Mouse (Mus musculus) G1E (cell line): ENCODE measurements around the gene Slc23a2.

ENCODE experiments used
- CTCF ChIP-seq: IDR thresholded peaks from 2 replicates; pipeline ENCODE4 v1.5.1; 2012; ENCODE audit warnings: low read depth, low read length, inconsistent platforms, mixed read lengths
- GATA1 ChIP-seq: IDR thresholded peaks from 2 replicates; pipeline ENCODE4 v1.6.1; 2012; ENCODE audit warnings: borderline replicate concordance, low read length, inconsistent platforms, mixed read lengths
- GATA2 ChIP-seq: IDR thresholded peaks from 2 replicates; pipeline ENCODE4 v1.6.1; 2012; ENCODE audit warnings: low read depth, low read length, inconsistent platforms, borderline replicate concordance
- POLR2AphosphoS5 ChIP-seq: IDR thresholded peaks from 2 replicates; pipeline ENCODE4 v1.6.1; 2012; ENCODE audit warnings: low read depth, low read length, inconsistent platforms; ENCODE audit not compliant: insufficient replicate concordance
- TAL1 ChIP-seq: conservative IDR thresholded peaks from 2 replicates; pipeline ENCODE4 v1.6.1; 2012; ENCODE audit warnings: low read depth, low read length, inconsistent platforms, mixed read lengths

DNA sequence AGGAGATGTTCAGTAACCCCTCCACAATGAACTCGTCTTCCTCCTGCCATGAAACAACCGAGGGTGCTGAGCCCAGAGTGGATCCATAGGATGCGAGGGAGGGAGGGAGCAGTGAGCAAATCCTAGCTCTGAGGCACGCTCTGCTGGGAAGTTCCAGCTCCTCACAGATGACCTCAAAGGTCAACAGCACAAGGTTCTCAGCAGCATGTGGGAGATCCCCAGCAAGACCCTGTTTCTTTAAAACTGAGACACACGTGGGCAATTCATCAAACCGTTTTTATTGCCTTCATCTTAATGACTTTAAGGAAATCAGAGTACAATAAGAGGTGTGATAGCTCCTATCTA is 137.5 kb downstream of the Slc23a2 start:
- TF ChIP-seq CTCF (no peak), GATA2 (no peak), POLR2AphosphoS5 (no peak), TAL1 (no peak), GATA1 (no peak)
